Comparison of ENCODE assay signal across 19 mouse cellular contexts in genomic region chr7:3111193-3111592, GRCm38 (mm10). TPM values are rescaled to one million over a fixed set of nuclear protein-coding genes. Genes with fewer than 3 reads are reported as not detected.
DNase-seq lines count a peak whose midpoint lies in the region; ATAC-seq and TF ChIP-seq lines count a peak whose summit lies in the region.
"Not testable (repeated sequence)": the region's sequence is repeated elsewhere in the genome, so short reads cannot be mapped to it uniquely, and the experiment has no call there.
"Had no signal": no experiment of that assay in that cellular context is flagged by ENCODE, and none has a peak within 500 bp of the region (broad histone marks: within the 10 kb centered on the region; RNA-seq: fewer than 3 reads in every experiment).

No protein-coding gene starts in this region.

- TF ChIP-seq CTCF in stomach, postnatal 0 days (IDR thresholded peaks at IDR 0.05; ENCODE audit: low read depth): not testable (repeated sequence)

- H3K36me3 ChIP-seq in embryonic facial prominence, embryonic 11.5 days (replicated peaks; ENCODE audit: control insufficient read depth, insufficient read depth, low read depth, low read length); heart, embryonic 12.5 days; stomach, postnatal 0 days (ENCODE audit: control insufficient read depth, insufficient read depth, low read length): not testable (repeated sequence)

- H3K27ac ChIP-seq in embryonic facial prominence, embryonic 11.5 days (replicated peaks; ENCODE audit: low read depth, low read length); heart, embryonic 12.5 days (ENCODE audit: poor library complexity, severe bottlenecking); stomach, postnatal 0 days (replicated peaks): not testable (repeated sequence)

- not testable (repeated sequence) for TF ChIP-seq EP300 in stomach, postnatal 0 days (optimal IDR thresholded peaks at IDR 0.05)

- not testable (repeated sequence) for H3K27me3 ChIP-seq in embryonic facial prominence, embryonic 11.5 days (ENCODE audit: control insufficient read depth, insufficient read depth, low read length); heart, embryonic 12.5 days (replicated peaks); stomach, postnatal 0 days (ENCODE audit: control insufficient read depth, insufficient read depth, low read length)

- not testable (repeated sequence) for H3K9ac ChIP-seq in embryonic facial prominence, embryonic 11.5 days (replicated peaks; ENCODE audit: low read length); heart, embryonic 12.5 days; stomach, postnatal 0 days (ENCODE audit: low read length)

- H3K4me3 ChIP-seq in embryonic facial prominence, embryonic 11.5 days (ENCODE audit: low read depth, low read length); heart, embryonic 12.5 days; stomach, postnatal 0 days (ENCODE audit: low read depth, low read length): not testable (repeated sequence)

- not testable (repeated sequence) for H3K4me2 ChIP-seq in embryonic facial prominence, embryonic 11.5 days (ENCODE audit: low read depth, low read length); heart, embryonic 12.5 days; stomach, postnatal 0 days (replicated peaks; ENCODE audit: low read depth)

- H3K4me1 ChIP-seq in embryonic facial prominence, embryonic 11.5 days (ENCODE audit: control insufficient read depth, insufficient read depth, low read length); heart, embryonic 12.5 days (replicated peaks); stomach, postnatal 0 days (replicated peaks; ENCODE audit: control insufficient read depth, insufficient read depth): not testable (repeated sequence)

- 0 out of 2 replicates have a peak, but pooled peaks have one; percentile 56 for ATAC-seq in embryonic facial prominence, embryonic 11.5 days (replicated peaks; ENCODE audit: insufficient number of reproducible peaks, low FRiP score, low TSS enrichment, low read depth)
- ATAC-seq in erythroblast, adult 5-6 weeks (replicated peaks; ENCODE audit: low FRiP score, poor library complexity, severe bottlenecking): peak; percentile 55; the same call in 1 of the 2 replicates
- ATAC-seq in erythroid progenitor cell, adult 5-6 weeks (replicated peaks; ENCODE audit: low FRiP score, poor library complexity, severe bottlenecking): peak; percentile 39; the same call in 1 of the 2 replicates
- peak; percentile 45; the same call in 1 of the 2 replicates for ATAC-seq in heart, embryonic 12.5 days (ENCODE audit: insufficient number of reproducible peaks, low FRiP score)
- ATAC-seq in megakaryocyte-erythroid progenitor cell, adult 5-6 weeks (replicated peaks; ENCODE audit: low FRiP score, low TSS enrichment, poor library complexity, severe bottlenecking): 0 out of 2 replicates have a peak, but pooled peaks have one; percentile 14
- peak; percentile 27; the same call in 1 of the 2 replicates for ATAC-seq in monocyte, adult 5-6 weeks (replicated peaks; ENCODE audit: insufficient number of reproducible peaks, low FRiP score, low TSS enrichment, poor library complexity, severe bottlenecking)
- ATAC-seq in stomach, postnatal 0 days (ENCODE audit: low FRiP score, low TSS enrichment): peak; percentile 59; the same call in 1 of the 2 replicates

- not testable (repeated sequence) for DNase-seq in embryonic facial prominence, embryonic 11.5 days (ENCODE audit: low spot score); stomach, postnatal 0 days (ENCODE audit: low spot score)

- WGBS in embryonic facial prominence, embryonic 11.5 days: no CpG with 5 or more reads among the region's 6 CpGs
- WGBS in heart, embryonic 12.5 days: no CpG with 5 or more reads among the region's 6 CpGs
- WGBS in stomach, postnatal 0 days: no CpG with 5 or more reads among the region's 6 CpGs

- not testable (repeated sequence) for H3K9me3 ChIP-seq in embryonic facial prominence, embryonic 11.5 days (replicated peaks; ENCODE audit: control insufficient read depth, low read length); heart, embryonic 12.5 days (replicated peaks); stomach, postnatal 0 days (ENCODE audit: control insufficient read depth, low read length)

RNA-seq across cellular contexts. Expression of gene AU018091, which starts 57.8 kb away (rescaled TPM):
- polyA plus RNA-seq in embryonic facial prominence, embryonic 11.5 days (2014; fragmentation: Nextera tagmentation; extraction: Ambion mirVana): 0.14 and 0.20 TPM in 2 replicates
- total RNA-seq in erythroblast, adult 5-6 weeks (2015; ENCODE audit: low replicate concordance): not detected in 2 replicates
- 0.26 TPM in 1 of 2 replicates, not detected in the other for total RNA-seq in erythroblast, adult 5-6 weeks (2017; ENCODE audit: low replicate concordance)
- not detected in 2 replicates for total RNA-seq in erythroid progenitor cell, adult 5-6 weeks (2015; ENCODE audit: low replicate concordance)
- not detected in 2 replicates for total RNA-seq in erythroid progenitor cell, adult 5-6 weeks (2017; ENCODE audit: low replicate concordance)
- 0.06 TPM in 1 of 2 replicates, not detected in the other for polyA plus RNA-seq in heart, embryonic 12.5 days (2016; fragmentation: Nextera tagmentation; extraction: Ambion mirVana)
- total RNA-seq in megakaryocyte-erythroid progenitor cell, adult 5-6 weeks (2014; fragmentation: Nextera tagmentation): not detected in 2 replicates
- total RNA-seq in megakaryocyte-erythroid progenitor cell, adult 5-6 weeks (2017): not detected in 2 replicates
- not detected in 3 replicates for total RNA-seq in monocyte, adult 5-6 weeks (2017)
- 0.18 and 0.23 TPM in 2 replicates for polyA plus RNA-seq in stomach, postnatal 0 days (2015; fragmentation: Nextera tagmentation; extraction: Ambion mirVana)
- total RNA-seq: adrenal gland, adult 18-20 months; adrenal gland, adult 2 months; adrenal gland, adult 8-10 months; adrenal gland, postnatal 10 days; adrenal gland, postnatal 14 days; adrenal gland, postnatal 25 days; adrenal gland, postnatal 36 days; adrenal gland, postnatal 4 days; MEL had no signal
- polyA plus RNA-seq: activated CD4-positive, CD25-positive, alpha-beta regulatory T cell, adult 4 months; adrenal gland, adult 2 months; CD4-positive, CD25-positive, alpha-beta regulatory T cell, adult 4 months; G1E had no signal
